Mouse (Mus musculus): ENCODE results near the gene Caap1.

DNA sequence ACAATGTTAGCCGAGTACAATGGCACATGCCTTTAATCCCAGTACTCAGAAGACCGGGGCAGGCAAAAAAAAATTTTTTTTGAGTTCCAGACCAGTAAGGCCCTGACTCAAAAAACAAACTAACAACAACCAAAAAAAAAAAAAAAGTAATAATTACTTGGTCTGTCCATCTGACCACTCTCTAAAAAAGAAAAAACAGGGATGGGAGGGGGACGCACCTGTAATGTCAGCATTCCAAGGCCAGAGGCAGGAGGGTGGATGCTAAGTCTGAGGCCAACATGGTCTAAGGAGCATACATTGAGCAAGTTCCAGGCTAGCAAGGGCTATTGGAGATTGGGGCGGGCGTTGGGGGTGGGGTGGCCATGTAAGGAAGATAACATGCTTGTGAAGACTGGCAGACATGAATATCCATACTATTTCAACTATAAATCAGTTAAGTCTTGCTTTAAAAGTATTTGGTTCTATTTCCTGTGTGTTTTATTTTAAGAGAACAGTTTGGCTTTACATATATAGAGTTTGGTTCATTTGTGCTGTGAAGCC is 1.6 kb downstream of the Caap1 start:
- no peak for TF ChIP-seq CTCF (IDR thresholded peaks at IDR 0.05; ENCODE audit: control insufficient read depth, insufficient read depth, insufficient replicate concordance, low read depth, low read length)
- no peak for TF ChIP-seq POLR2A (IDR thresholded peaks at IDR 0.05; ENCODE audit: control insufficient read depth, low read depth, low read length)

Measured in testis, adult 2 months (tissue).